Mouse (Mus musculus) CH12.LX (cell line): ENCODE results near the gene Rabgap1l. TPM values are rescaled to one million over a fixed set of nuclear protein-coding genes. Genes with fewer than 3 reads are reported as not detected.
A peak's percentile ranks its signal among the peaks of the same experiment; 100 is the strongest.

Experiments
- DNase-seq: peaks from one replicate; pipeline ENCODE4 v3.0.0-alpha.2; 2013; ENCODE audit errors: extremely low read depth
- H3K27ac ChIP-seq: 2 replicates; pipeline ENCODE4 v1.5.1; 2012; ENCODE audit warnings: low read depth, mild to moderate bottlenecking, control low read depth, moderate library complexity; ENCODE audit not compliant: insufficient read depth
- H3K27me3 ChIP-seq: replicated peaks from 2 replicates; pipeline ENCODE3; 2012; ENCODE audit warnings: inconsistent platforms
- H3K36me3 ChIP-seq, 2 experiments: replicated peaks in 1 of 2; 2 replicates each; pipeline versions ENCODE3 to v1.6.1; 2012; ENCODE audit warnings: inconsistent platforms in 1 of 2, low read length in 1 of 2, mild to moderate bottlenecking in 1 of 2, mixed read lengths in 1 of 2, moderate library complexity in 1 of 2; ENCODE audit not compliant: control insufficient read depth in 1 of 2, insufficient read depth in 1 of 2
- H3K4me1 ChIP-seq, 2 experiments: 2 replicates each; pipeline ENCODE4 v1.6.1; 2012; ENCODE audit warnings: inconsistent platforms in 1 of 2, moderate library complexity in 1 of 2; ENCODE audit not compliant: insufficient read depth in 2 of 2, control insufficient read depth in 1 of 2
- H3K4me2 ChIP-seq: 2 replicates; pipeline ENCODE4 v1.6.1; 2012; ENCODE audit warnings: low read depth, mild to moderate bottlenecking, control low read depth; ENCODE audit not compliant: poor library complexity, insufficient read depth, severe bottlenecking
- H3K4me3 ChIP-seq, 3 experiments: fragments of 150-350 bp in 1 of 3; sonication (generic) in 1 of 3; replicated peaks in 1 of 3; 2 replicates each; pipeline versions ENCODE3 to v1.5.1; 2011 to 2012; ENCODE audit warnings: low read depth in 2 of 3, low read length in 2 of 3, mild to moderate bottlenecking in 2 of 3, moderate library complexity in 2 of 3, control low read depth in 1 of 3, improper control_type of control experiment in 1 of 3, inconsistent platforms in 1 of 3, mixed read lengths in 1 of 3; ENCODE audit not compliant: poor library complexity in 1 of 3
- H3K79me2 ChIP-seq: replicated peaks from 2 replicates; pipeline ENCODE4 v1.6.1; 2012; ENCODE audit warnings: mild to moderate bottlenecking, moderate library complexity; ENCODE audit not compliant: control insufficient read depth, poor library complexity, insufficient read depth, severe bottlenecking; ENCODE audit errors: extremely low read depth
- H3K9ac ChIP-seq: 2 replicates; pipeline ENCODE4 v1.6.1; 2012; ENCODE audit warnings: low read depth, mild to moderate bottlenecking, control low read depth, moderate library complexity; ENCODE audit not compliant: insufficient read depth
- H3K9me3 ChIP-seq: replicated peaks from 2 replicates; pipeline ENCODE3; 2012; ENCODE audit warnings: low read length, inconsistent platforms, mixed read lengths
- CHD1 ChIP-seq: IDR thresholded peaks from 2 replicates; pipeline ENCODE4 v1.6.1; 2012; ENCODE audit warnings: low read depth, low read length, improper control_type of control experiment, inconsistent platforms
- CTCF ChIP-seq, 2 experiments: IDR thresholded peaks in 1 of 2; conservative IDR thresholded peaks in 1 of 2; 2 replicates each; pipeline ENCODE4 v1.5.1; 2011 to 2012; ENCODE audit warnings: low read depth in 2 of 2, low read length in 2 of 2, improper control_type of control experiment in 1 of 2, inconsistent platforms in 1 of 2, mild to moderate bottlenecking in 1 of 2, moderate library complexity in 1 of 2
- EP300 ChIP-seq: IDR thresholded peaks from 2 replicates; pipeline ENCODE4 v1.6.1; 2011; ENCODE audit warnings: low read length, improper control_type of control experiment
- IRF4 ChIP-seq: IDR thresholded peaks from 2 replicates; pipeline ENCODE4 v1.6.1; 2014; ENCODE audit warnings: low read depth, mild to moderate bottlenecking, inconsistent platforms, low read length, improper control_type of control experiment
- JUN ChIP-seq: IDR thresholded peaks from 2 replicates; pipeline ENCODE4 v1.6.1; 2011; ENCODE audit warnings: low read depth, mild to moderate bottlenecking, low read length, improper control_type of control experiment, moderate library complexity; ENCODE audit not compliant: insufficient read depth
- MEF2A ChIP-seq: IDR thresholded peaks from 2 replicates; pipeline ENCODE4 v1.6.1; 2014; ENCODE audit warnings: low read depth, mild to moderate bottlenecking, inconsistent platforms, low read length, improper control_type of control experiment, borderline replicate concordance
- MXI1 ChIP-seq: IDR thresholded peaks from 2 replicates; pipeline ENCODE4 v1.6.1; 2011; ENCODE audit warnings: mild to moderate bottlenecking, low read depth, low read length, improper control_type of control experiment
- NRF1 ChIP-seq: IDR thresholded peaks from 2 replicates; pipeline ENCODE4 v1.6.1; 2014; ENCODE audit warnings: low read depth, mild to moderate bottlenecking, inconsistent platforms, low read length, improper control_type of control experiment, moderate library complexity
- PAX5 ChIP-seq: IDR thresholded peaks from 2 replicates; pipeline ENCODE4 v1.6.1; 2012; ENCODE audit warnings: low read length, inconsistent platforms, mixed read lengths
- POLR2A ChIP-seq: IDR thresholded peaks from 2 replicates; pipeline ENCODE4 v1.6.1; 2011; ENCODE audit warnings: low read depth, mild to moderate bottlenecking, improper control_type of control experiment, low read length
- RAD21 ChIP-seq: IDR thresholded peaks from 2 replicates; pipeline ENCODE4 v1.6.1; 2011; ENCODE audit warnings: low read depth, mild to moderate bottlenecking, low read length, improper control_type of control experiment, moderate library complexity
- RCOR1 ChIP-seq: conservative IDR thresholded peaks from 2 replicates; pipeline ENCODE4 v1.6.1; 2012; ENCODE audit warnings: low read depth, mild to moderate bottlenecking, inconsistent platforms, low read length, improper control_type of control experiment
- SIN3A ChIP-seq: IDR thresholded peaks from 2 replicates; pipeline ENCODE4 v1.6.1; 2012; ENCODE audit warnings: low read length, improper control_type of control experiment, inconsistent platforms
- SMC3 ChIP-seq: IDR thresholded peaks from 2 replicates; pipeline ENCODE4 v1.6.1; 2011; ENCODE audit warnings: low read depth, low read length, improper control_type of control experiment
- USF1 ChIP-seq: IDR thresholded peaks from 2 replicates; pipeline ENCODE4 v1.6.1; 2014; ENCODE audit warnings: low read depth, mild to moderate bottlenecking, inconsistent platforms, low read length, improper control_type of control experiment
- USF2 ChIP-seq: conservative IDR thresholded peaks from 2 replicates; pipeline ENCODE4 v1.6.1; 2011; ENCODE audit warnings: low read depth, low read length, improper control_type of control experiment
- ZKSCAN1 ChIP-seq: IDR thresholded peaks from 2 replicates; pipeline ENCODE4 v1.6.1; 2012; ENCODE audit warnings: low read depth, inconsistent platforms, low read length, improper control_type of control experiment, borderline replicate concordance
- ZMIZ1 ChIP-seq: IDR thresholded peaks from 2 replicates; pipeline ENCODE4 v1.6.1; 2012; ENCODE audit warnings: low read depth, mild to moderate bottlenecking, inconsistent platforms, low read length, improper control_type of control experiment
- ZNF384 ChIP-seq: IDR thresholded peaks from 2 replicates; pipeline ENCODE4 v1.6.1; 2012; ENCODE audit warnings: low read depth, low read length, improper control_type of control experiment, inconsistent platforms
- dilution Hi-C: fragments of 300-500 bp; cut with MboI; formaldehyde crosslinking; loops from 2 replicates; pipeline ENCODE4 v1.14.3; 2020; ENCODE audit warnings: low sequenced_read_pairs; ENCODE audit not compliant: extremely low pct_unique_long_range_greater_than_20kb, extremely low pct_ligation_motif_present
- in situ Hi-C: fragments of 300-500 bp; cut with MboI; formaldehyde crosslinking; loops from 3 replicates; pipeline ENCODE4 v1.14.3; 2019; ENCODE audit warnings: low sequenced_read_pairs, low pct_ligation_motif_present, low pct_unique_long_range_greater_than_20kb, mixed read lengths
- polyA plus RNA-seq: library from polyadenylated mRNA; unstranded; fragments of >175 nt; gene quantifications from 2 replicates; pipeline ENCODE4 v1.2.1, GENCODE M21; 2012; ENCODE audit warnings: low read depth; ENCODE audit not compliant: insufficient read length
- total RNA-seq, 2 experiments: library from RNA; depleted of rRNA; stranded (reverse); fragments of 300-350 nt in 1 of 2; fragments of >200 nt in 1 of 2; gene quantifications; 2 replicates each; pipeline ENCODE4 v1.2.3; 2012 to 2014

The Rabgap1l gene
- total and polyA plus RNA-seq, 3 experiments, result 84.0 to 109 (median 85.6) TPM

DNA sequence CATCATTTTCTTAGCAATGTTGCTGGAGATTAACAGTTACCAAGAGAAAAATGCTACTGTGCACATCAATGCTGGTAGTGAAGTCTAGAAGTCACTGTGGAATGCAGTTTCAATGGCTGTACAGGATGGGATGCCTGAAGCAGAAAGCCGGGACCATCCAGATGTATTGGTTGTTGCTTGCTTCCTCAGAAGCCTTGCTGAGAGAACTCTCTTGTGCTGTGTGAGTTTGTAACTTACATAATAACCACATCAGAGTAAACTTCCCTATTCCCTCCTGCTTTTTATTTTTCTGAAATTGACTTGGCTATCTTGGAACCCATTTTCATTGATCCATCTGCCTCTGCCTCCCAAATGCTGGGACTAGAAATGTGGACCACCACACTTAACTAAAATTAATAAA lies 383.9 kb downstream of the Rabgap1l start:
- no peaks in the 10 kb centered on the region for H3K27me3 ChIP-seq
- peaks cover 0 to 3% of the 10 kb centered on the region in 2 experiments for H3K36me3 ChIP-seq
- H3K4me3 ChIP-seq, result no peak overlapping the region
- no peaks in the 10 kb centered on the region for H3K79me2 ChIP-seq
- H3K27ac ChIP-seq, result no peak overlapping the region
- no peak for DNase-seq
- H3K9ac ChIP-seq, result no peak overlapping the region
- H3K9me3 ChIP-seq, result no peaks in the 10 kb centered on the region
- TF ChIP-seq JUN, result no peak
- TF ChIP-seq NRF1, result no peak
- TF ChIP-seq PAX5, result no peak
- TF ChIP-seq EP300, result no peak
- no peak for TF ChIP-seq ZMIZ1
- no peak for TF ChIP-seq USF2
- TF ChIP-seq RCOR1, result no peak
- no peak for TF ChIP-seq CHD1
- no peak for TF ChIP-seq POLR2A
- in situ Hi-C loops (loop anchor here (10.0 kb wide), 2 partner anchors 326 to 446 kb away; no protein-coding TSS in a partner anchor), dilution Hi-C loops (no loop called here)
- H3K4me1 ChIP-seq, result peaks cover 0 to 20% of the 10 kb centered on the region in 2 experiments; a peak in 2 of 4 replicates
- H3K4me2 ChIP-seq, result no peak overlapping the region

DNA sequence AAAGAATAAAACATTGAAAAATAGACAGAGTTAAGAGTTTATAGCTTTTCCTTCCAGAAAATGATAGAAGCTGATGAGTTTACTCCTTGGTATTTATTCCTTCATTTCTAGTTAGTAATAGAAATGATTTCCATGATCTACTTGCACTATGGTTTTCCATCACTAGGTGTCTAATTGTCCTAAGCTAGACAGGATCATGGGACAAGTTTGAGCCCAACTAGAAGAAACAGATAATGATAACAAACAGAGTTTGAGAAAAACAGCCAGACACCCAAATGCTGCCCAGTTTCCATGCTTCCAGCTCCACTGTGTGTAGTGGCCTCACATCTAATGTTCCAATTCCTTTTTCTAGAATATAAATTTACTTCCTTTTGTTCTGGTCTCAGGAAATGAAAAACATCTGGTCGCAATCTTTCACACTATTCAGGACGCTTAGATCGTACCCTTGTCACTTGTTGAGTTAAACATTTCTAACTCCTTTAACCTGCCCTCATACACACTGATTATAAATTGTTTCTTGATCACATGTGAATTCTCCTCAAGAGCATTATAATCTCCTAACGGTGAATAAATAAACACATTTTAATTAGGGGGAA lies 384.6 kb downstream of the Rabgap1l start:
- no peak for DNase-seq

DNA sequence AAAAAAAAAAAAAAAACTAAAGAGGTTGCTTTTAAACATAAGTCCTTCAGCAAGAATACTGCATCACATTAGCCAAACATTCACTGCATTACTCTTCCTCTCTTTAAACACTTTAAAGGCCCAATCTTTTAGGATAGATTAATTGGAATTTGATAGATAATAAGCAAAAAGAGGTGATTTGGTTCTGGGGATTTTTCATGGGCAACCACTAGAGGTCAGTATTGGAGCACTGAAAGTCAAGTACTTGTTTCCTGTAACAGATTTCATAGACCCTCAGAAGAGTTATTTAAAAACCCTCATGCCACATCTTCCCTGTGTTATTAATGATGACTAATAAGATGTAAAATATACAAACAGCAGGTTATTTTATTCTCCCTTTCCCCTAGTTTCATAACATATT lies 393.6 kb downstream of the Rabgap1l start:
- H3K79me2 ChIP-seq, result no peaks in the 10 kb centered on the region
- no peaks in the 10 kb centered on the region for H3K9me3 ChIP-seq
- no peak overlapping the region for H3K4me2 ChIP-seq
- peaks cover 9 to 26% of the 10 kb centered on the region in 2 experiments for H3K4me1 ChIP-seq
- no peak overlapping the region for H3K27ac ChIP-seq
- H3K27me3 ChIP-seq, result no peaks in the 10 kb centered on the region
- dilution Hi-C loops, result no loop called here
- no peaks in the 10 kb centered on the region for H3K36me3 ChIP-seq
- H3K4me3 ChIP-seq, result no peak overlapping the region
- DNase-seq, result peak; percentile 54
- in situ Hi-C loops, result no loop called here
- H3K9ac ChIP-seq, result no peak overlapping the region
- TF ChIP-seq RAD21 (peak; percentile 84), ZNF384 (peak; percentile 90), MEF2A (no peak), SMC3 (peak; percentile 46), SIN3A (no peak), IRF4 (no peak), USF1 (no peak), RCOR1 (no peak), ZMIZ1 (no peak), CTCF (conservative IDR thresholded peaks at IDR 0.05 in 1 of 2, IDR thresholded peaks at IDR 0.05 in 1 of 2; ENCODE audit: low read depth in 2 of 2, low read length in 2 of 2) (peak; percentile 60 to 77)

More for the DNA sequence above, 384.6 kb downstream of the Rabgap1l start:
- H3K27ac ChIP-seq, result no peak overlapping the region
- H3K9me3 ChIP-seq, result no peaks in the 10 kb centered on the region
- H3K36me3 ChIP-seq, result peaks cover 0 to 3% of the 10 kb centered on the region in 2 experiments
- no peaks in the 10 kb centered on the region for H3K27me3 ChIP-seq
- H3K4me3 ChIP-seq, result no peak overlapping the region
- H3K79me2 ChIP-seq, result no peaks in the 10 kb centered on the region
- H3K4me2 ChIP-seq, result no peak overlapping the region
- no peak overlapping the region for H3K9ac ChIP-seq
- TF ChIP-seq ZNF384 (no peak), ZKSCAN1 (no peak), MXI1 (no peak)
- H3K4me1 ChIP-seq, result peaks cover 7 to 27% of the 10 kb centered on the region in 2 experiments
- dilution Hi-C loops (no loop called here), in situ Hi-C loops (loop anchor here (10.0 kb wide), 2 partner anchors 326 to 446 kb away; no protein-coding TSS in a partner anchor)
